Comparison of ENCODE assay signal across 21 mouse cellular contexts in genomic region chr11:107057391-107057790, GRCm38 (mm10). TPM values are rescaled to one million over a fixed set of nuclear protein-coding genes. Genes with fewer than 3 reads are reported as not detected.
DNase-seq lines count a peak whose midpoint lies in the region; ATAC-seq and TF ChIP-seq lines count a peak whose summit lies in the region.
"Had no signal": no experiment of that assay in that cellular context is flagged by ENCODE, and none has a peak within 500 bp of the region (broad histone marks: within the 10 kb centered on the region; RNA-seq: fewer than 3 reads in every experiment).

No protein-coding gene starts in this region.

- no peak for TF ChIP-seq EP300 in lung, postnatal 0 days (IDR thresholded peaks at IDR 0.05)

- no peaks in the 10 kb centered on the region for H3K27me3 ChIP-seq in kidney, embryonic 16.5 days (ENCODE audit: insufficient read depth, low read length)
- no peaks in the 10 kb centered on the region for H3K27me3 ChIP-seq in lung, postnatal 0 days (replicated peaks; ENCODE audit: insufficient read depth, low read length)
- H3K27me3 ChIP-seq in forebrain, embryonic 16.5 days (replicated peaks; ENCODE audit: control insufficient read depth, insufficient read depth, low read length): no peaks in the 10 kb centered on the region
- H3K27me3 ChIP-seq: embryonic facial prominence, embryonic 13.5 days; forebrain, embryonic 12.5 days; heart, embryonic 12.5 days; hindbrain, embryonic 15.5 days; Patski had no signal

- no peak overlapping the region for H3K9ac ChIP-seq in kidney, embryonic 16.5 days (replicated peaks; ENCODE audit: low read length)
- H3K9ac ChIP-seq in lung, postnatal 0 days (replicated peaks; ENCODE audit: low read depth): no peak overlapping the region
- no peak overlapping the region for H3K9ac ChIP-seq in forebrain, embryonic 16.5 days (replicated peaks; ENCODE audit: low read depth, low read length)
- H3K9ac ChIP-seq: embryonic facial prominence, embryonic 13.5 days; forebrain, embryonic 12.5 days; forebrain, postnatal 0 days; heart, embryonic 12.5 days; hindbrain, embryonic 15.5 days had no signal

- TF ChIP-seq CTCF in lung, postnatal 0 days (IDR thresholded peaks at IDR 0.05): 0 out of 2 replicates have a peak, but pooled peaks have one; percentile 1

- 92% methylated on average over 6 of the region's 6 CpGs for WGBS in kidney, embryonic 16.5 days
- WGBS in lung, postnatal 0 days: 83% methylated on average over 6 of the region's 6 CpGs
- 77% methylated on average over 6 of the region's 6 CpGs for WGBS in forebrain, embryonic 16.5 days

- H3K4me1 ChIP-seq in kidney, embryonic 16.5 days (ENCODE audit: insufficient read depth, low read length): no peaks in the 10 kb centered on the region
- no peaks in the 10 kb centered on the region for H3K4me1 ChIP-seq in lung, postnatal 0 days (ENCODE audit: insufficient read depth, low read depth, low read length)
- no peaks in the 10 kb centered on the region for H3K4me1 ChIP-seq in forebrain, embryonic 16.5 days (replicated peaks; ENCODE audit: control insufficient read depth, insufficient read depth, low read length)
- H3K4me1 ChIP-seq: embryonic facial prominence, embryonic 13.5 days; forebrain, embryonic 12.5 days; heart, embryonic 12.5 days; hindbrain, embryonic 15.5 days had no signal

- H3K4me3 ChIP-seq in kidney, embryonic 16.5 days (ENCODE audit: low read length): no peak overlapping the region
- H3K4me3 ChIP-seq in lung, postnatal 0 days (ENCODE audit: low read depth, low read length): no peak overlapping the region
- no peak overlapping the region for H3K4me3 ChIP-seq in forebrain, embryonic 16.5 days (replicated peaks; ENCODE audit: low read length)
- H3K4me3 ChIP-seq: embryonic facial prominence, embryonic 13.5 days; forebrain, embryonic 12.5 days; heart, embryonic 12.5 days; hindbrain, embryonic 15.5 days had no signal

- peak; percentile 22 for DNase-seq in adrenal gland, postnatal 25 days
- no peak for DNase-seq in adrenal gland, postnatal 10 days
- DNase-seq in kidney, postnatal 10 days: peak; percentile 31
- DNase-seq in lung, postnatal 0 days (ENCODE audit: low spot score): no peak
- DNase-seq in lung, postnatal 25 days (ENCODE audit: low spot score): no peak
- peak; percentile 19 for DNase-seq in NIH3T3 (ENCODE audit: low read depth)
- DNase-seq: cerebellum, adult 18-20 months; cerebellum, adult 9-11 months; cerebellum, postnatal 36 days; forebrain, postnatal 0 days; gastrocnemius, postnatal 36 days; heart, adult 18-20 months; heart, postnatal 36 days had no signal

- no peaks in the 10 kb centered on the region for H3K9me3 ChIP-seq in kidney, embryonic 16.5 days (ENCODE audit: low read length)
- no peaks in the 10 kb centered on the region for H3K9me3 ChIP-seq in lung, postnatal 0 days (ENCODE audit: low read length)
- H3K9me3 ChIP-seq in forebrain, embryonic 16.5 days (ENCODE audit: control insufficient read depth, low read length): no peaks in the 10 kb centered on the region
- H3K9me3 ChIP-seq: embryonic facial prominence, embryonic 13.5 days; forebrain, embryonic 12.5 days; heart, embryonic 12.5 days; hindbrain, embryonic 15.5 days had no signal

- no peak overlapping the region for H3K27ac ChIP-seq in kidney, embryonic 16.5 days (ENCODE audit: low read length)
- H3K27ac ChIP-seq in lung, postnatal 0 days (ENCODE audit: low read length): no peak overlapping the region
- H3K27ac ChIP-seq in forebrain, embryonic 16.5 days (ENCODE audit: low read length): no peak overlapping the region
- H3K27ac ChIP-seq: embryonic facial prominence, embryonic 13.5 days; forebrain, embryonic 12.5 days; hindbrain, embryonic 15.5 days had no signal

- H3K4me2 ChIP-seq in kidney, embryonic 16.5 days (replicated peaks; ENCODE audit: low read depth, low read length): no peak overlapping the region
- H3K4me2 ChIP-seq in lung, postnatal 0 days (replicated peaks; ENCODE audit: low read depth, low read length): no peak overlapping the region
- no peak overlapping the region for H3K4me2 ChIP-seq in forebrain, embryonic 16.5 days (ENCODE audit: low read length)
- H3K4me2 ChIP-seq: embryonic facial prominence, embryonic 13.5 days; forebrain, embryonic 12.5 days; heart, embryonic 12.5 days; hindbrain, embryonic 15.5 days had no signal

- no peak for ATAC-seq in kidney, embryonic 16.5 days (ENCODE audit: low FRiP score, low TSS enrichment)
- no peak for ATAC-seq in lung, postnatal 0 days
- ATAC-seq in forebrain, embryonic 16.5 days: no peak
- ATAC-seq: activated CD4-positive, CD25-positive, alpha-beta regulatory T cell, adult 4 months; forebrain, postnatal 0 days; Patski had no signal

- peaks cover 86% of the 10 kb centered on the region for H3K36me3 ChIP-seq in kidney, embryonic 16.5 days (ENCODE audit: insufficient read depth, low read length)
- peaks cover 85% of the 10 kb centered on the region for H3K36me3 ChIP-seq in lung, postnatal 0 days (ENCODE audit: insufficient read depth, low read length)
- peaks cover 59% of the 10 kb centered on the region for H3K36me3 ChIP-seq in forebrain, embryonic 16.5 days (ENCODE audit: control insufficient read depth, insufficient read depth)

RNA-seq across cellular contexts. Expression of gene 1810010H24Rik, which starts 31.9 kb away (rescaled TPM):
- total RNA-seq in adrenal gland, postnatal 25 days (2021): 2.8 and 4.2 TPM in 2 replicates
- total RNA-seq in adrenal gland, postnatal 10 days (2021): 1 to 10 TPM; 1.8 to 2.9 TPM
- polyA plus RNA-seq in kidney, embryonic 16.5 days (2015; fragmentation: Nextera tagmentation; extraction: Ambion mirVana): 1.4 and 1.8 TPM in 2 replicates
- 51.8 and 56.2 TPM in 2 replicates for polyA plus RNA-seq in lung, postnatal 0 days (2015; fragmentation: Nextera tagmentation; extraction: Ambion mirVana)
- polyA plus RNA-seq in forebrain, embryonic 16.5 days (2015; fragmentation: Nextera tagmentation; extraction: Ambion mirVana): 3.8 and 4.3 TPM in 2 replicates

RNA-seq across cellular contexts. Expression of gene Kpna2, which starts 58.0 kb away (rescaled TPM):
- 34.7 and 36.0 TPM in 2 replicates for total RNA-seq in adrenal gland, postnatal 25 days (2021)
- 10 to 100 TPM; 45.3 to 46.7 TPM for total RNA-seq in adrenal gland, postnatal 10 days (2021)
- polyA plus RNA-seq in kidney, embryonic 16.5 days (2015; fragmentation: Nextera tagmentation; extraction: Ambion mirVana): 353 and 411 TPM in 2 replicates
- 83.6 and 97.1 TPM in 2 replicates for polyA plus RNA-seq in lung, postnatal 0 days (2015; fragmentation: Nextera tagmentation; extraction: Ambion mirVana)
- polyA plus RNA-seq in forebrain, embryonic 16.5 days (2015; fragmentation: Nextera tagmentation; extraction: Ambion mirVana): 230 and 256 TPM in 2 replicates

Comparison
In these comparisons a context has a peak if more than half of its experiments do, and no peak if none do; other contexts are left out.
1. DNase-seq: peak in adrenal gland, postnatal 25 days (single experiment), kidney, postnatal 10 days (single experiment) and NIH3T3 (single experiment); none in adrenal gland, postnatal 10 days (single experiment), lung, postnatal 0 days (single experiment) and lung, postnatal 25 days (single experiment).
2. RNA of gene 1810010H24Rik, which starts 31.9 kb away (polyA plus RNA-seq): 51.8 to 56.2 TPM in lung, postnatal 0 days; 3.8 to 4.3 TPM in forebrain, embryonic 16.5 days and 1.4 to 1.8 TPM in kidney, embryonic 16.5 days; every median in the first group is over 10 times any median in the second.